In genomic region chr7:104552700-104553099, GRCm38 (mm10) we compare ENCODE assay signal across 22 mouse cellular contexts. TPM values are rescaled to one million over a fixed set of nuclear protein-coding genes. Genes with fewer than 3 reads are reported as not detected.
"Had no signal": no experiment of that assay in that cellular context is flagged by ENCODE, and none has a peak within 500 bp of the region (broad histone marks: within the 10 kb centered on the region; RNA-seq: fewer than 3 reads in every experiment).

No protein-coding gene starts in this region.

- ATAC-seq: midbrain, embryonic 16.5 days had no signal

- H3K27me3 ChIP-seq: midbrain, embryonic 12.5 days; neural tube, embryonic 13.5 days; neural tube, embryonic 15.5 days; stomach, embryonic 15.5 days had no signal

- DNase-seq: lung, adult 18-20 months; lung, embryonic 14.5 days; lung, postnatal 10 days; lung, postnatal 4 days; midbrain, embryonic 14.5 days; right cerebral cortex, postnatal 14 days; thymus, adult 2 months; thymus, postnatal 25 days; thymus, postnatal 4 days had no signal

- H3K4me1 ChIP-seq: midbrain, embryonic 10.5 days; midbrain, embryonic 12.5 days; neural tube, embryonic 13.5 days; neural tube, embryonic 15.5 days; stomach, embryonic 15.5 days had no signal

- H3K9ac ChIP-seq: lung, embryonic 14.5 days; midbrain, embryonic 12.5 days; neural tube, embryonic 13.5 days; neural tube, embryonic 15.5 days; stomach, embryonic 15.5 days had no signal

- H3K9me3 ChIP-seq: midbrain, embryonic 10.5 days; midbrain, embryonic 12.5 days; neural tube, embryonic 13.5 days; neural tube, embryonic 15.5 days; stomach, embryonic 15.5 days had no signal

- H3K4me2 ChIP-seq: lung, embryonic 14.5 days; midbrain, embryonic 12.5 days; neural tube, embryonic 13.5 days; neural tube, embryonic 15.5 days; stomach, embryonic 15.5 days had no signal

- H3K4me3 ChIP-seq: midbrain, embryonic 10.5 days; midbrain, embryonic 12.5 days; myocyte; neural tube, embryonic 13.5 days; neural tube, embryonic 15.5 days; stomach, embryonic 15.5 days had no signal

- H3K36me3 ChIP-seq: midbrain, embryonic 10.5 days; midbrain, embryonic 12.5 days; neural tube, embryonic 13.5 days; neural tube, embryonic 15.5 days; stomach, embryonic 15.5 days had no signal

- H3K27ac ChIP-seq: midbrain, embryonic 10.5 days; midbrain, embryonic 12.5 days; neural tube, embryonic 13.5 days; neural tube, embryonic 15.5 days; stomach, embryonic 15.5 days; stomach, postnatal 0 days had no signal

RNA-seq across cellular contexts. Expression of gene Olfr651, which starts 2.8 kb away (rescaled TPM):
- polyA plus RNA-seq: lung, embryonic 14.5 days; lung, embryonic 16.5 days; midbrain, embryonic 10.5 days; midbrain, embryonic 12.5 days; midbrain, embryonic 14.5 days; midbrain, embryonic 16.5 days; myocyte; neural tube, embryonic 11.5 days; neural tube, embryonic 13.5 days; neural tube, embryonic 15.5 days; spleen, adult 2 months; stomach, embryonic 15.5 days; stomach, postnatal 0 days; testis, adult 2 months; thymus, adult 2 months; urinary bladder, adult 2 months had no signal

RNA-seq across cellular contexts. Expression of gene Olfr652, which starts 8.0 kb away (rescaled TPM):
- polyA plus RNA-seq: lung, embryonic 14.5 days; lung, embryonic 16.5 days; midbrain, embryonic 10.5 days; midbrain, embryonic 12.5 days; midbrain, embryonic 14.5 days; midbrain, embryonic 16.5 days; myocyte; neural tube, embryonic 11.5 days; neural tube, embryonic 13.5 days; neural tube, embryonic 15.5 days; spleen, adult 2 months; stomach, embryonic 15.5 days; stomach, postnatal 0 days; thymus, adult 2 months; urinary bladder, adult 2 months had no signal

RNA-seq across cellular contexts. Expression of gene Olfr653, which starts 24.4 kb away (rescaled TPM):
- polyA plus RNA-seq: lung, embryonic 14.5 days; lung, embryonic 16.5 days; midbrain, embryonic 10.5 days; midbrain, embryonic 14.5 days; midbrain, embryonic 16.5 days; myocyte; neural tube, embryonic 11.5 days; neural tube, embryonic 13.5 days; neural tube, embryonic 15.5 days; spleen, adult 2 months; stomach, embryonic 15.5 days; stomach, postnatal 0 days; thymus, adult 2 months; urinary bladder, adult 2 months had no signal

RNA-seq across cellular contexts. Expression of gene Olfr654, which starts 34.1 kb away (rescaled TPM):
- polyA plus RNA-seq: lung, embryonic 14.5 days; lung, embryonic 16.5 days; midbrain, embryonic 10.5 days; midbrain, embryonic 12.5 days; midbrain, embryonic 14.5 days; midbrain, embryonic 16.5 days; myocyte; neural tube, embryonic 11.5 days; neural tube, embryonic 13.5 days; neural tube, embryonic 15.5 days; spleen, adult 2 months; stomach, embryonic 15.5 days; stomach, postnatal 0 days; thymus, adult 2 months; urinary bladder, adult 2 months had no signal

RNA-seq across cellular contexts. Expression of gene Trim30d, which starts 45.1 kb away (rescaled TPM):
- polyA plus RNA-seq: myocyte had no signal
